Mouse (Mus musculus) MEL (cell line): ENCODE measurements around the gene Mkks. TPM values are rescaled to one million over a fixed set of nuclear protein-coding genes. Genes with fewer than 3 reads are reported as not detected.

Source experiments
- DNase-seq: peaks from one replicate; pipeline ENCODE4 v3.0.0; 2011; ENCODE audit warnings: low read depth, low spot score
- H3K27ac ChIP-seq: 2 replicates; pipeline ENCODE4 v1.5.1; 2012; ENCODE audit warnings: low read depth, mild to moderate bottlenecking, control low read depth, low read length, moderate library complexity; ENCODE audit not compliant: control insufficient read depth
- H3K27me3 ChIP-seq, 2 experiments: fragments of 150-350 bp in 1 of 2; sonication (generic) in 1 of 2; 2 replicates each; pipeline ENCODE4 v1.6.1; 2012; ENCODE audit warnings: low read length in 2 of 2, mild to moderate bottlenecking in 2 of 2, improper control_type of control experiment in 1 of 2, moderate library complexity in 1 of 2; ENCODE audit not compliant: insufficient read depth in 2 of 2, control insufficient read depth in 1 of 2
- H3K36me3 ChIP-seq, 2 experiments: 2 replicates each; pipeline ENCODE4 v1.6.1; 2012 to 2014; ENCODE audit warnings: low read length in 2 of 2, improper control_type of control experiment in 1 of 2, inconsistent platforms in 1 of 2, mild to moderate bottlenecking in 1 of 2; ENCODE audit not compliant: insufficient read depth in 2 of 2, control insufficient read depth in 1 of 2
- H3K4me1 ChIP-seq, 2 experiments: fragments of 150-350 bp in 1 of 2; sonication (generic) in 1 of 2; 2 replicates each; pipeline ENCODE4 v1.6.1; 2012; ENCODE audit warnings: low read length in 2 of 2, improper control_type of control experiment in 1 of 2, mild to moderate bottlenecking in 1 of 2; ENCODE audit not compliant: insufficient read depth in 2 of 2, control insufficient read depth in 1 of 2
- H3K4me3 ChIP-seq, 2 experiments: fragments of 150-350 bp in 1 of 2; sonication (generic) in 1 of 2; 2 replicates each; pipeline ENCODE4 v1.5.1; 2012; ENCODE audit warnings: low read depth in 2 of 2, low read length in 2 of 2, mild to moderate bottlenecking in 2 of 2, moderate library complexity in 2 of 2, control low read depth in 1 of 2, improper control_type of control experiment in 1 of 2; ENCODE audit not compliant: control insufficient read depth in 1 of 2, insufficient read depth in 1 of 2
- H3K79me2 ChIP-seq: 2 replicates; pipeline ENCODE4 v1.6.1; 2012; ENCODE audit warnings: mild to moderate bottlenecking, low read length, moderate library complexity; ENCODE audit not compliant: control insufficient read depth, poor library complexity, insufficient read depth
- H3K9ac ChIP-seq: 2 replicates; pipeline ENCODE4 v1.6.1; 2012; ENCODE audit warnings: low read depth, mild to moderate bottlenecking, control low read depth, low read length, moderate library complexity; ENCODE audit not compliant: control insufficient read depth, poor library complexity, severe bottlenecking
- H3K9me3 ChIP-seq: fragments of 150-350 bp; sonication (generic); replicated peaks from 2 replicates; pipeline ENCODE4 v1.6.1; 2012; ENCODE audit warnings: mild to moderate bottlenecking, low read length, improper control_type of control experiment, moderate library complexity; ENCODE audit not compliant: insufficient read depth
- BHLHE40 ChIP-seq: IDR thresholded peaks from 2 replicates; pipeline ENCODE4 v1.6.1; 2012; ENCODE audit warnings: low read depth, mild to moderate bottlenecking, inconsistent platforms, low read length, improper control_type of control experiment, borderline replicate concordance
- MAFK ChIP-seq: IDR thresholded peaks from 2 replicates; pipeline ENCODE4 v1.6.1; 2011; ENCODE audit warnings: low read depth, mild to moderate bottlenecking, low read length, improper control_type of control experiment, borderline replicate concordance
- MAZ ChIP-seq: IDR thresholded peaks from 2 replicates; pipeline ENCODE4 v1.6.1; 2012; ENCODE audit warnings: low read depth, mild to moderate bottlenecking, inconsistent platforms, low read length, improper control_type of control experiment
- MXI1 ChIP-seq: IDR thresholded peaks from 2 replicates; pipeline ENCODE4 v1.6.1; 2011; ENCODE audit warnings: mild to moderate bottlenecking, low read depth, low read length, improper control_type of control experiment
- MYB ChIP-seq: IDR thresholded peaks from 2 replicates; pipeline ENCODE4 v1.6.1; 2011; ENCODE audit warnings: mild to moderate bottlenecking, low read depth, low read length, improper control_type of control experiment
- MYC ChIP-seq: IDR thresholded peaks from 2 replicates; pipeline ENCODE4 v1.6.1; 2011; ENCODE audit warnings: low read depth, mild to moderate bottlenecking, low read length, improper control_type of control experiment, moderate library complexity
- NRF1 ChIP-seq: IDR thresholded peaks from 2 replicates; pipeline ENCODE4 v1.6.1; 2014; ENCODE audit warnings: low read depth, mild to moderate bottlenecking, inconsistent platforms, low read length, improper control_type of control experiment, moderate library complexity; ENCODE audit not compliant: poor library complexity, insufficient read depth, severe bottlenecking
- POLR2A ChIP-seq, 2 experiments: IDR thresholded peaks; 2 replicates each; pipeline ENCODE4 v1.6.1; 2011 to 2012; ENCODE audit warnings: low read length in 2 of 2, mild to moderate bottlenecking in 2 of 2, control low read depth in 1 of 2, improper control_type of control experiment in 1 of 2, low read depth in 1 of 2, moderate library complexity in 1 of 2; ENCODE audit not compliant: control insufficient read depth in 1 of 2, insufficient read depth in 1 of 2, poor library complexity in 1 of 2
- POLR2AphosphoS2 ChIP-seq: IDR thresholded peaks from 2 replicates; pipeline ENCODE4 v1.6.1; 2011; ENCODE audit warnings: low read length, improper control_type of control experiment
- POLR2AphosphoS5 ChIP-seq: IDR thresholded peaks from 2 replicates; pipeline ENCODE4 v1.6.1; 2012; ENCODE audit warnings: low read depth, borderline replicate concordance, mild to moderate bottlenecking, inconsistent platforms, low read length, moderate library complexity, mixed read lengths
- SIN3A ChIP-seq: IDR thresholded peaks from 2 replicates; pipeline ENCODE4 v1.6.1; 2012; ENCODE audit warnings: low read length, improper control_type of control experiment, inconsistent platforms
- USF2 ChIP-seq, 2 experiments: IDR thresholded peaks; 2 replicates each; pipeline ENCODE4 v1.6.1; 2011 to 2012; ENCODE audit warnings: improper control_type of control experiment in 2 of 2, low read length in 2 of 2, borderline replicate concordance in 1 of 2, inconsistent platforms in 1 of 2, low read depth in 1 of 2, mild to moderate bottlenecking in 1 of 2; ENCODE audit not compliant: insufficient read depth in 1 of 2
- ZC3H11A ChIP-seq: IDR thresholded peaks from 2 replicates; pipeline ENCODE4 v1.6.1; 2012; ENCODE audit warnings: low read depth, mild to moderate bottlenecking, inconsistent platforms, low read length, improper control_type of control experiment
- ZMIZ1 ChIP-seq: IDR thresholded peaks from 2 replicates; pipeline ENCODE4 v1.6.1; 2012; ENCODE audit warnings: low read depth, mild to moderate bottlenecking, inconsistent platforms, low read length, improper control_type of control experiment, moderate library complexity
- ZNF384 ChIP-seq: IDR thresholded peaks from 2 replicates; pipeline ENCODE4 v1.6.1; 2012; ENCODE audit warnings: low read depth, mild to moderate bottlenecking, inconsistent platforms, low read length, improper control_type of control experiment
- polyA plus RNA-seq, 2 experiments: library from polyadenylated mRNA; stranded (reverse) in 1 of 2; unstranded in 1 of 2; fragments of >175 nt in 1 of 2; fragments of >200 nt in 1 of 2; gene quantifications; 2 replicates each; pipeline versions ENCODE4 v1.2.1 to v1.2.4; 2012; ENCODE audit warnings: low replicate concordance in 2 of 2, low read depth in 1 of 2; ENCODE audit not compliant: insufficient read length in 2 of 2, insufficient read depth in 1 of 2, missing spikeins in 1 of 2
- total RNA-seq: library from RNA; depleted of rRNA; stranded (reverse); fragments of 300-350 nt; gene quantifications from 2 replicates; pipeline ENCODE4 v1.2.3, GENCODE M21; 2012; rRNA removed

The Mkks gene
- total and polyA plus RNA-seq, 3 experiments, result 4.0 to 5.1 TPM; not detected in 1

DNA sequence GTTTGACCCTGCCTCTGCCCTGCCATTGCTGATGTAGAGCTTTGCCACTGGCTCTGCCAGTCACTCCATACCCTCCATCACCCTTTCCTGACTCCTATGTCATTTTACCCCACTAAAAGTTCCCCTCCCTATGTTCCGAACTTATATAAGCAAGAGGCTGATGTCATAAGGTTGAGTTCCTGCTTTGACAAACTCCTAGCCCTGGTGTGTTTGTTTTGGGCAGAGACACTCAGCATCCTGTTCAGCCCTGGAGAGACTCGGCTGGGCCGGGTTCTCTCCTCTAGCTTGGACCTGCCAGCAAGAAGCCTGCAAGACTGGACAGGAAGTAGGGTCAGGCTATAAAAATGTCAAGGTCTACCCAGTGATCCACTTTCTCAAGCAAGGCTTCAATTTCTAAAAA is 58.3 kb downstream of the Mkks start:
- TF ChIP-seq MAFK (no peak), SIN3A (no peak), ZC3H11A (no peak), POLR2A (IDR thresholded peaks at IDR 0.05; ENCODE audit: control insufficient read depth in 1 of 2, insufficient read depth in 1 of 2, low read depth in 1 of 2, low read length in 2 of 2, poor library complexity in 1 of 2) (no peak), NRF1 (no peak), ZMIZ1 (no peak), MAZ (no peak), MXI1 (no peak)
- Histone ChIP-seq H3K4me1 (no peaks in the 10 kb centered on the region), H3K9me3 (no peaks in the 10 kb centered on the region), H3K36me3 (no peaks in the 10 kb centered on the region), H3K79me2 (no peaks in the 10 kb centered on the region), H3K27me3 (no peaks in the 10 kb centered on the region), H3K9ac (no peak overlapping the region), H3K27ac (no peak overlapping the region), H3K4me3 (no peak overlapping the region)
- no peak for DNase-seq

GRCm38 (mm10) chr2:136827612-136828011 is 63.6 kb downstream of the Mkks start:
- H3K36me3 ChIP-seq, result no peaks in the 10 kb centered on the region
- H3K27ac ChIP-seq, result no peak overlapping the region
- H3K9ac ChIP-seq, result no peak overlapping the region
- no peaks in the 10 kb centered on the region for H3K27me3 ChIP-seq
- H3K4me3 ChIP-seq, result no peak overlapping the region
- no peak for TF ChIP-seq BHLHE40
- TF ChIP-seq MYB, result no peak
- TF ChIP-seq MYC, result no peak
- TF ChIP-seq NRF1, result no peak
- TF ChIP-seq POLR2AphosphoS2, result no peak
- TF ChIP-seq USF2 (IDR thresholded peaks at IDR 0.05; ENCODE audit: borderline replicate concordance in 1 of 2, insufficient read depth in 1 of 2, low read depth in 1 of 2, low read length in 2 of 2), result no peak
- TF ChIP-seq MAFK, result no peak
- no peak for TF ChIP-seq POLR2AphosphoS5
- TF ChIP-seq ZNF384, result no peak
- no peaks in the 10 kb centered on the region for H3K79me2 ChIP-seq
- H3K4me1 ChIP-seq, result no peaks in the 10 kb centered on the region
- DNase-seq, result no peak
- no peaks in the 10 kb centered on the region for H3K9me3 ChIP-seq

Other genes starting within 250 kb of the Mkks start
- not detected in 2 replicates for gene Snap25, start 177.9 kb downstream of the Mkks start, total RNA-seq
- not detected for gene Snap25, start 177.9 kb downstream of the Mkks start, polyA plus RNA-seq
- not detected in 2 replicates for gene AL731706.2, start 5.7 kb downstream of the Mkks start, total RNA-seq
- gene AL731706.2, start 5.7 kb downstream of the Mkks start, polyA plus RNA-seq, result 10 to 100 TPM in 1 of 2 experiments, not detected in 1; 51.2 TPM
- 1.1 and 1.3 TPM in 2 replicates for gene Slx4ip, start 171 bp downstream of the Mkks start, total RNA-seq
- 1 to 10 TPM in 1 of 2 experiments, not detected in 1; 2.5 TPM for gene Slx4ip, start 171 bp downstream of the Mkks start, polyA plus RNA-seq
- 14.2 and 16.3 TPM in 2 replicates for gene AL731706.1, start within 50 bp of the Mkks start, total RNA-seq
- gene AL731706.1, start within 50 bp of the Mkks start, polyA plus RNA-seq, result 10 to 100 TPM in 1 of 2 experiments, not detected in 1; 13.5 TPM
- gene Jag1, start 225.3 kb upstream of the Mkks start, total RNA-seq, result not detected in 2 replicates
- gene Jag1, start 225.3 kb upstream of the Mkks start, polyA plus RNA-seq, result under 1 TPM in 1 of 2 experiments, not detected in 1; 0.42 TPM